Mouse (Mus musculus): Measurements from ENCODE around the gene Fbxl13. TPM values are rescaled to one million over a fixed set of nuclear protein-coding genes. Genes with fewer than 3 reads are reported as not detected.

The Fbxl13 gene
- polyA plus RNA-seq (2014; fragmentation: Nextera tagmentation; extraction: Ambion mirVana), result not detected in 2 replicates

DNA sequence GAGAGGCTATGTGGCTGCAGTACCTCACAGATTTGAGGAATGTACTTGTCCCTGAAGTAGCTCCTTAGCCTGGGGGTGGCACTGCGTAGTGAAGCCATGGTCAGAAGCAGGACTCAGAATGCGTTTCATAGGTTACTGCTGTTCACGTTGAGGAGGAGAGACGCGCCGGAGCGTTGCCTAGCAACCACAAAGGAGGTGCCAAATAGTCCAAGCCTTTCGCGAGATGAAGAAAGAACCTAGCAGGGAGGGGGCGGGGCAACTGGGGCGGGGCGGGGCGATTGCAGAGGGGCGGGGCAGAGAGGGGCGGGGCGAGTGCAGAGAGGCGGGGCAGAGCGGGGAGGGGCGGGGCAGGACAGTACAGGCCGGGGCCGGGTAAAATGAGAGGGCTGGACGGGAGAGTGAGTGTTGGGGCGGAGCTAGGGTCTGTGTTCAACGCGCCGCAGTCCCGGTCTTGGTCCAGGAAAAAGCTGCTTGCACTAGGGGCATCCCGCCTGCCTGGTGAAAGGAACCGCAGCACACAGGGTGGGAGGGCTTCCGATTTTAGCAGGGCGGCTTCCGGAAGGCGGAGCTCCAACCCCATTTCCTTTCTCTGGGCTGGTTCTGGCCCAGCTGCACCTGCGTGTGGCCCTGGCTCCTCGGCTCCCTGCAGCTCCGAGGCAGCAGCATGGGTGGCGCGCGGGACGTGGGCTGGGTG lies at the start of gene Fbxl13, which contains the start of gene Armc10:
Fbxl13 (minus strand) TSS at position 196 of the 694 bp plus-strand sequence.
Armc10 (plus strand) TSS at position 375 of the 694 bp plus-strand sequence.
- peak; percentile 89 for DNase-seq (ENCODE audit: low spot score)
- peak within 1 kb of the TSS; percentile 90 for H3K9ac ChIP-seq (ENCODE audit: low read length)
- peak within 1 kb of the TSS; percentile 67 for H3K4me2 ChIP-seq (ENCODE audit: low read depth)
- no peaks in the 10 kb centered on the region for H3K27me3 ChIP-seq (ENCODE audit: control insufficient read depth, insufficient read depth, low read length)
- ATAC-seq (ENCODE audit: insufficient read depth, low FRiP score, low TSS enrichment), result peak; percentile 97
- no peaks in the 10 kb centered on the region for H3K9me3 ChIP-seq (ENCODE audit: control insufficient read depth, low read length)
- H3K4me1 ChIP-seq (ENCODE audit: control insufficient read depth, insufficient read depth, low read length), result peaks cover 3% of the 10 kb centered on the region; the same call in 1 of the 2 replicates
- peaks cover 8% of the 10 kb centered on the region; the same call in 1 of the 2 replicates for H3K36me3 ChIP-seq (ENCODE audit: control insufficient read depth, insufficient read depth, low read length)
- WGBS, result under 1% methylated on average over 38 of the region's 40 CpGs
- H3K4me3 ChIP-seq (ENCODE audit: low read depth, low read length), result peak within 1 kb of the TSS; percentile 84
- peak within 1 kb of the TSS; percentile 94 for H3K27ac ChIP-seq (ENCODE audit: low read depth, low read length)

- ATAC-seq (ENCODE audit: insufficient read depth, low FRiP score, low TSS enrichment), result no peak
- 0 out of 2 replicates have a peak, but pooled peaks cover 2% of the 10 kb centered on the region for H3K4me1 ChIP-seq (ENCODE audit: control insufficient read depth, insufficient read depth, low read length)
These were observed 49.5 kb upstream of the Fbxl13 start for GRCm38 (mm10) chr5:21694854-21695490.

DNA sequence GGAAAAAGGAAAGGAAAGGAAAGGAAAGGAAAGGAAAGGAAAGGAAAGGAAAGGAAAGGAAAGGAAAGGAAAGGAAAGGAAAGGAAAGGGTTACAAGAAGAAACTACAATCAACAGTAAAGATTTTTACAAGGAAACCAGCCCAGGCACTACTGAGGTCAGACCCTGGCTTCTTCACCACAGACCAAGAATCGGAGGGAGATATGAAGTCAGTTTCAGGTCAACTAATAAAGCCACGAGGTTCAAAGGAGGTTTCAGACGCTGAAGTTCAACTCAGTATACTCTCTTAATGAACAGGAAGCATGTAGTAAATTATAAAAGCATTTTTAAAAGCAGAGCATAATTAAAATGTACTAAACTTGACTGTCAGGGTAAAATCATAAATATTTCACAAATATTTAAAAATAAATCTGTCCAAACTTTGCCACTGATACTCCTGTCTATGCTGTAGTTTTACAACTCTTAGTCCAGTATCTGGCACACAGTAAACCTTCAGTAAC lies 48.0 kb upstream of the Fbxl13 start:
- Histone ChIP-seq H3K27ac (ENCODE audit: low read depth, low read length) (no peak overlapping the region), H3K9ac (ENCODE audit: low read length) (no peak overlapping the region), H3K9me3 (ENCODE audit: control insufficient read depth, low read length) (no peaks in the 10 kb centered on the region), H3K4me2 (ENCODE audit: low read depth) (no peak overlapping the region), H3K36me3 (ENCODE audit: control insufficient read depth, insufficient read depth, low read length) (no peaks in the 10 kb centered on the region), H3K4me3 (ENCODE audit: low read depth, low read length) (no peak overlapping the region), H3K4me1 (ENCODE audit: control insufficient read depth, insufficient read depth, low read length) (no peaks in the 10 kb centered on the region), H3K27me3 (ENCODE audit: control insufficient read depth, insufficient read depth, low read length) (no peaks in the 10 kb centered on the region)
- ATAC-seq (ENCODE audit: insufficient read depth, low FRiP score, low TSS enrichment) (no peak), DNase-seq (ENCODE audit: low spot score) (no peak)
- 84% methylated on average over 3 of the region's 3 CpGs for WGBS

More at GRCm38 (mm10) chr5:21694854-21695490, 49.5 kb upstream of the Fbxl13 start:
- no peak overlapping the region for H3K9ac ChIP-seq (ENCODE audit: low read length)
- no peak for DNase-seq (ENCODE audit: low spot score)
- WGBS, result 86% methylated on average over 3 of the region's 3 CpGs
- no peaks in the 10 kb centered on the region for H3K27me3 ChIP-seq (ENCODE audit: control insufficient read depth, insufficient read depth, low read length)
- no peaks in the 10 kb centered on the region for H3K36me3 ChIP-seq (ENCODE audit: control insufficient read depth, insufficient read depth, low read length)
- H3K4me3 ChIP-seq (ENCODE audit: low read depth, low read length), result no peak overlapping the region
- no peak overlapping the region for H3K4me2 ChIP-seq (ENCODE audit: low read depth)
- no peaks in the 10 kb centered on the region for H3K9me3 ChIP-seq (ENCODE audit: control insufficient read depth, low read length)
- no peak overlapping the region for H3K27ac ChIP-seq (ENCODE audit: low read depth, low read length)

DNA sequence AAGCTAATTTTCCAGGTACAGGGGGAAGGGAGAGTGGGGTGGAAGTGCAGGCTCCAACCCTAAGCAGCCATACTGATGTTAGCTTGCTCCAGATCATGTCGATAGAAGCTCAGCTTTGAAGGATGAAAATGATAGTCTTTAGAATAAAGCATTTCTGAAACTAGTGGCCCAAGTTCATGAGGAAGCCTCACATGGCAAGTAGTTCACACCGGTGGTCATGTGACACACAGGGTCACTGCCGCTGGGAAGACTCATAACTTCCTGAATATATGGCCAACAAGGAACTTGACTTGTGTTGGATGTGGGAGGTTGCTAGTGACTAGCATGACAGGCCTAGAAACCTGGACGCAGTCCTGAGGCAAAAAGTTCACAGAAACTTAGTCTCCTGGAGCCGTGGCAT lies 46.8 kb upstream of the Fbxl13 start:
- ATAC-seq (ENCODE audit: insufficient read depth, low FRiP score, low TSS enrichment) (no peak), DNase-seq (ENCODE audit: low spot score) (no peak)
- Histone ChIP-seq H3K4me2 (ENCODE audit: low read depth) (no peak overlapping the region), H3K36me3 (ENCODE audit: control insufficient read depth, insufficient read depth, low read length) (no peaks in the 10 kb centered on the region), H3K4me1 (ENCODE audit: control insufficient read depth, insufficient read depth, low read length) (no peaks in the 10 kb centered on the region), H3K27me3 (ENCODE audit: control insufficient read depth, insufficient read depth, low read length) (no peaks in the 10 kb centered on the region), H3K27ac (ENCODE audit: low read depth, low read length) (no peak overlapping the region), H3K9ac (ENCODE audit: low read length) (no peak overlapping the region), H3K4me3 (ENCODE audit: low read depth, low read length) (no peak overlapping the region), H3K9me3 (ENCODE audit: control insufficient read depth, low read length) (no peaks in the 10 kb centered on the region)
- 91% methylated on average over 5 of the region's 5 CpGs for WGBS

DNA sequence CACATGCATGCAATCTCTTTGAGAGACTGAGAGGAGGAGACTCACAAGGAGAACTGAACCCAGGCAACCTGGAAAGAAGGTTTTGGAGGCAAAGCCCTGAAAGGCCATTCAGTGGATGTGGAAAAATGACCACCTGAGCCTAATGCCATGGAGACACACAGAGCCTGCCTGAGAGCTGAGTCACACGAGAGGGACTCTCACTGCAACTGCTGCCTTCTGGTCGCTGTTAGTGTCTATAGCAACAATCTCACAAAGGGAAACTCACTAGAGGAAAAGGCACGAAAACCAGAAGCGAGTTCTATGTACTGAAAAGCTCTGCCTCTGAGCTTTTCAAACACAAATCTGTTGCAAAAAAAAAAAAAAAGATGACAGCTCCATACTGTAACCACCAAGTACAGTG lies 41.6 kb upstream of the Fbxl13 start:
- no peaks in the 10 kb centered on the region for H3K27me3 ChIP-seq (ENCODE audit: control insufficient read depth, insufficient read depth, low read length)
- ATAC-seq (ENCODE audit: insufficient read depth, low FRiP score, low TSS enrichment) (no peak), DNase-seq (ENCODE audit: low spot score) (no peak)
- no peaks in the 10 kb centered on the region for H3K36me3 ChIP-seq (ENCODE audit: control insufficient read depth, insufficient read depth, low read length)
- H3K9me3 ChIP-seq (ENCODE audit: control insufficient read depth, low read length), result no peaks in the 10 kb centered on the region
- no peaks in the 10 kb centered on the region for H3K4me1 ChIP-seq (ENCODE audit: control insufficient read depth, insufficient read depth, low read length)
- no peak overlapping the region for H3K4me2 ChIP-seq (ENCODE audit: low read depth)
- 79% methylated on average over 4 of the region's 4 CpGs for WGBS
- no peak overlapping the region for H3K4me3 ChIP-seq (ENCODE audit: low read depth, low read length)
- no peak overlapping the region for H3K9ac ChIP-seq (ENCODE audit: low read length)
- H3K27ac ChIP-seq (ENCODE audit: low read depth, low read length), result no peak overlapping the region

GRCm38 (mm10) chr5:21685001-21685400 lies 39.6 kb upstream of the Fbxl13 start:
- Histone ChIP-seq H3K9ac (ENCODE audit: low read length) (no peak overlapping the region), H3K4me2 (ENCODE audit: low read depth) (no peak overlapping the region), H3K27me3 (ENCODE audit: control insufficient read depth, insufficient read depth, low read length) (no peaks in the 10 kb centered on the region), H3K36me3 (ENCODE audit: control insufficient read depth, insufficient read depth, low read length) (no peaks in the 10 kb centered on the region), H3K4me3 (ENCODE audit: low read depth, low read length) (no peak overlapping the region), H3K9me3 (ENCODE audit: control insufficient read depth, low read length) (no peaks in the 10 kb centered on the region), H3K27ac (ENCODE audit: low read depth, low read length) (no peak overlapping the region), H3K4me1 (ENCODE audit: control insufficient read depth, insufficient read depth, low read length) (no peaks in the 10 kb centered on the region)
- DNase-seq (ENCODE audit: low spot score) (no peak), ATAC-seq (ENCODE audit: insufficient read depth, low FRiP score, low TSS enrichment) (no peak)
- WGBS, result 69% methylated on average over 10 of the region's 10 CpGs

DNA sequence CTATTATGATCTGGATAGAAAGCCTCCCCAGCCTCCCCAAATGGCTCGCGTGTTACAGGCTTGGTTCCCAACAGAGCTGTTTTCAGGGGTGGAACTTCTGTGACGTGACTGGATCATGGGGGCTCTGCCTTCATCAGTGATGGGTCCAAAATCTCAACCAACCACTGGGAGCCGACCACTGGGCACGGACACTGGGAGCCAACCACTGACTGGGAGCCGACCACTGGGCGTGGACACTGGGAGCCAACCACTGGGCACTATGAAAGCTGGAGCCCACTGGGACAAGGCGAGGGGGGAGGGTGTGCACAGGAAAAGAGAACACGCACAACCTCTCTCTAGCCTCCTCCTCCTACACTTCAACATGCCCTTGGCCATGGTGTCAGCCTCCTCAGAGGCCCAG lies 38.4 kb upstream of the Fbxl13 start:
- Histone ChIP-seq H3K4me3 (ENCODE audit: low read depth, low read length) (no peak overlapping the region), H3K4me1 (ENCODE audit: control insufficient read depth, insufficient read depth, low read length) (no peaks in the 10 kb centered on the region), H3K36me3 (ENCODE audit: control insufficient read depth, insufficient read depth, low read length) (no peaks in the 10 kb centered on the region), H3K4me2 (ENCODE audit: low read depth) (no peak overlapping the region), H3K27ac (ENCODE audit: low read depth, low read length) (no peak overlapping the region), H3K27me3 (ENCODE audit: control insufficient read depth, insufficient read depth, low read length) (no peaks in the 10 kb centered on the region), H3K9ac (ENCODE audit: low read length) (no peak overlapping the region), H3K9me3 (ENCODE audit: control insufficient read depth, low read length) (no peaks in the 10 kb centered on the region)
- DNase-seq (ENCODE audit: low spot score), result no peak
- 94% methylated on average over 9 of the region's 9 CpGs for WGBS
- no peak for ATAC-seq (ENCODE audit: insufficient read depth, low FRiP score, low TSS enrichment)

DNA sequence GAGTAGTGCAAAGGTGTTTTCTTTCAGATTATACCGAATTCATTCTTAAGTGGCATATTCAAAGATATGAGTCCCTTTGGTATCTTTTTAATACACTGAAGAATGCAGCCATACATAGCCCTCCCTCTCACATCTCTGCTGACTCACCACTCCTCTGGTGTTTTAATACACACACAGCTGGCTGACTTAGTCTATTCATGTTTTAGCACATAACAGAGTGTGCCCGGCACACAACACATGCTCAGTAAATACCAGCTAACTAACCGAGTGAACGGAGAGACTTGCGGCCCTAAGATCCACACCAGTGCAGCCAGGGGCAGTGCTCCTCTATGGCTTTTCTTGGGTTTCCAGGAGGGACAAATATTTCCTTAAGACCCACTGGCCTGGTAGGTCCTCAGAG lies 35.5 kb upstream of the Fbxl13 start:
- no peaks in the 10 kb centered on the region for H3K4me1 ChIP-seq (ENCODE audit: control insufficient read depth, insufficient read depth, low read length)
- no peaks in the 10 kb centered on the region for H3K27me3 ChIP-seq (ENCODE audit: control insufficient read depth, insufficient read depth, low read length)
- WGBS, result 89% methylated on average over 5 of the region's 5 CpGs
- H3K4me2 ChIP-seq (ENCODE audit: low read depth), result no peak overlapping the region
- no peak overlapping the region for H3K9ac ChIP-seq (ENCODE audit: low read length)
- H3K27ac ChIP-seq (ENCODE audit: low read depth, low read length), result no peak overlapping the region
- DNase-seq (ENCODE audit: low spot score) (no peak), ATAC-seq (ENCODE audit: insufficient read depth, low FRiP score, low TSS enrichment) (no peak)
- H3K9me3 ChIP-seq (ENCODE audit: control insufficient read depth, low read length), result no peaks in the 10 kb centered on the region
- H3K36me3 ChIP-seq (ENCODE audit: control insufficient read depth, insufficient read depth, low read length), result no peaks in the 10 kb centered on the region
- no peak overlapping the region for H3K4me3 ChIP-seq (ENCODE audit: low read depth, low read length)

Measured in neural tube, embryonic 11.5 days (tissue).